Comparison of ENCODE assay signal across 8 mouse cellular contexts in the genomic region with DNA sequence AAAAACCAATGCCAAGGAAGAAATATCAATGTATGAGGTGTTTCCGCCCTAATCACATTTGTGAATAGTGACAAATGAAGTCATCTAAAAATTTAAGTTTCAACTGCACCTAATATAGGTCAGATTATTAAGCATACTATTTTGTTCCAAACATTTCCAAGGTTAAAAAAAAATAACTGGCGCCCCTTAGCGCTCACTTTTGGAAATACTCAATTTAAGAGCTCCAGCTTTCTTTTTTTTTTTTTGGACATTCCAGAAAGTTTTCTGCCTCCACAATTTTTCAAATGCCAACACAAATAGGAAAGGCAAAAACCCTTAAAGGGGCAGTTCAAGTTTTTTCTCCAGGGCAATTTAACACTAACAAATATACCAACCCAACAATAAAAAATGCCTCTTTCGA. TPM values are rescaled to one million over a fixed set of nuclear protein-coding genes. Genes with fewer than 3 reads are reported as not detected.
DNase-seq lines count a peak whose midpoint lies in the region; ATAC-seq and TF ChIP-seq lines count a peak whose summit lies in the region.

No protein-coding gene starts in this region.

- peak overlapping the region; percentile 98 for H3K9ac ChIP-seq in embryonic facial prominence, embryonic 11.5 days (replicated peaks; ENCODE audit: low read length)
- peak overlapping the region; percentile 98 for H3K9ac ChIP-seq in limb, embryonic 14.5 days (ENCODE audit: low read depth, low read length, severe bottlenecking)

- POLR2A ChIA-PET in Patski (lab: Charles Lee): interaction anchor here (1.1 kb wide), 1 partner anchor 30 kb away, joined by 5 read pairs; no protein-coding TSS in a partner anchor

- no peaks in the 10 kb centered on the region for H3K36me3 ChIP-seq in embryonic facial prominence, embryonic 11.5 days (replicated peaks; ENCODE audit: control insufficient read depth, insufficient read depth, low read depth, low read length)
- no peaks in the 10 kb centered on the region; the same call in 1 of the 2 replicates for H3K36me3 ChIP-seq in limb, embryonic 14.5 days (ENCODE audit: control insufficient read depth, insufficient read depth, low read length)
- no peaks in the 10 kb centered on the region for H3K36me3 ChIP-seq in myocyte (ENCODE audit: control insufficient read depth, insufficient read depth)

- H3K27ac ChIP-seq in embryonic facial prominence, embryonic 11.5 days (replicated peaks; ENCODE audit: low read depth, low read length): no peak overlapping the region
- H3K27ac ChIP-seq in limb, embryonic 14.5 days (replicated peaks; ENCODE audit: low read depth, low read length): peak overlapping the region; percentile 99

- peak overlapping the region; percentile 46 for H3K4me2 ChIP-seq in embryonic facial prominence, embryonic 11.5 days (ENCODE audit: low read depth, low read length)
- H3K4me2 ChIP-seq in limb, embryonic 14.5 days (replicated peaks; ENCODE audit: low read depth, low read length, severe bottlenecking): peak overlapping the region; percentile 53
- peak overlapping the region; percentile 86 for H3K4me2 ChIP-seq in myocyte (ENCODE audit: low read depth)

- no peaks in the 10 kb centered on the region for H3K27me3 ChIP-seq in Patski
- no peaks in the 10 kb centered on the region for H3K27me3 ChIP-seq in embryonic facial prominence, embryonic 11.5 days (ENCODE audit: control insufficient read depth, insufficient read depth, low read length)
- H3K27me3 ChIP-seq in limb, embryonic 14.5 days (ENCODE audit: control insufficient read depth, insufficient read depth, low read length): no peaks in the 10 kb centered on the region
- no peaks in the 10 kb centered on the region for H3K27me3 ChIP-seq in myocyte (ENCODE audit: control insufficient read depth, insufficient read depth, insufficient read length)

- no peak for TF ChIP-seq CTCF in Patski (IDR thresholded peaks at IDR 0.05)

- in situ Hi-C loops in Patski (cut with MboI; ENCODE audit: low pct_unique_long_range_greater_than_20kb): loop anchor here (5.0 to 25.0 kb wide), 3 partner anchors 232 to 1155 kb away; no protein-coding TSS in a partner anchor

- intact Hi-C loops in left cerebral cortex, postnatal 14 days (cut with DNase I): loop anchor here (5.0 to 10.0 kb wide), 7 partner anchors 175 to 1660 kb away; no protein-coding TSS in a partner anchor
- intact Hi-C loops in heart, postnatal 36 days (cut with DNase I): loop anchor here (1.0 to 10.0 kb wide), 7 partner anchors 222 to 1150 kb away; no protein-coding TSS in a partner anchor

- TF ChIP-seq POLR2A in limb, embryonic 14.5 days (IDR thresholded peaks at IDR 0.05; ENCODE audit: borderline replicate concordance, extremely low read depth, insufficient read depth, insufficient read length): no peak
- TF ChIP-seq POLR2A in myocyte (IDR thresholded peaks at IDR 0.05; ENCODE audit: insufficient read length, low read depth): no peak

- DNase-seq in left cerebral cortex, postnatal 14 days (ENCODE audit: low spot score in 2 of 2): peak; percentile 73 to 75
- DNase-seq in left cerebral cortex, adult 9 months (ENCODE audit: low spot score in 2 of 2): no peak
- peak; percentile 25 for DNase-seq in Patski (ENCODE audit: low read depth, low spot score)
- peak; percentile 86 for DNase-seq in embryonic facial prominence, embryonic 11.5 days (ENCODE audit: low spot score)
- DNase-seq in heart, postnatal 36 days: peak; percentile 63 to 72
- peak; percentile 86 for DNase-seq in limb, embryonic 14.5 days (ENCODE audit: low spot score)
- DNase-seq in urinary bladder, adult 18-20 months (ENCODE audit: low spot score in 2 of 2): no peak

- no peak overlapping the region for H3ac ChIP-seq in myocyte (ENCODE audit: control insufficient read depth, insufficient read length)

- ATAC-seq in Patski: no peak
- no peak for ATAC-seq in embryonic facial prominence, embryonic 11.5 days (replicated peaks; ENCODE audit: insufficient number of reproducible peaks, low FRiP score, low TSS enrichment, low read depth)
- no peak for ATAC-seq in limb, embryonic 14.5 days (ENCODE audit: low FRiP score, low read depth)

- no peaks in the 10 kb centered on the region for H3K4me1 ChIP-seq in embryonic facial prominence, embryonic 11.5 days (ENCODE audit: control insufficient read depth, insufficient read depth, low read length)
- H3K4me1 ChIP-seq in limb, embryonic 14.5 days (ENCODE audit: control insufficient read depth, insufficient read depth, low read length): peaks cover 21% of the 10 kb centered on the region

- H3K4me3 ChIP-seq in embryonic facial prominence, embryonic 11.5 days (ENCODE audit: low read depth, low read length): peak overlapping the region; percentile 93
- peak overlapping the region; percentile 85 for H3K4me3 ChIP-seq in limb, embryonic 14.5 days (replicated peaks; ENCODE audit: low read length)
- peak overlapping the region; percentile 68 for H3K4me3 ChIP-seq in myocyte

- H3K79me2 ChIP-seq in myocyte (ENCODE audit: control insufficient read depth, insufficient read depth): peaks cover 84% of the 10 kb centered on the region

- 5% methylated on average over 4 of the region's 4 CpGs for WGBS in embryonic facial prominence, embryonic 11.5 days
- WGBS in limb, embryonic 14.5 days: 7% methylated on average over 4 of the region's 4 CpGs

- H3K9me3 ChIP-seq in embryonic facial prominence, embryonic 11.5 days (replicated peaks; ENCODE audit: control insufficient read depth, low read length): no peaks in the 10 kb centered on the region
- H3K9me3 ChIP-seq in limb, embryonic 14.5 days (ENCODE audit: control insufficient read depth, low read length): no peaks in the 10 kb centered on the region

- CTCF ChIA-PET in Patski (lab: Charles Lee): interaction anchor here (0.8 to 1.8 kb wide), 9 partner anchors 8 to 1294 kb away, joined by 3 to 7 read pairs (median 3); no protein-coding TSS in a partner anchor

TF ChIP-seq in myocyte, 11 proteins besides CTCF, POLR2A, EP300 and RAD21:
- TF ChIP-seq TCF3 (IDR thresholded peaks at IDR 0.05; ENCODE audit: insufficient read length, low read depth): no peak
- no peak for TF ChIP-seq USF1 (IDR thresholded peaks at IDR 0.05; ENCODE audit: low read depth)
- no peak for TF ChIP-seq POLR2AphosphoS2 (IDR thresholded peaks at IDR 0.05; ENCODE audit: insufficient read length, low read depth)
- TF ChIP-seq MYOD1 (IDR thresholded peaks at IDR 0.05; ENCODE audit: control insufficient read depth in 1 of 3, insufficient read length in 2 of 3, low read depth in 2 of 3): no peak
- TF ChIP-seq TCF12 (IDR thresholded peaks at IDR 0.05; ENCODE audit: insufficient read depth, poor library complexity, severe bottlenecking): no peak
- TF ChIP-seq REST (IDR thresholded peaks at IDR 0.05; ENCODE audit: insufficient read depth, insufficient read length): no peak
- no peak for TF ChIP-seq CEBPB (IDR thresholded peaks at IDR 0.05; ENCODE audit: insufficient read depth, poor library complexity, severe bottlenecking)
- TF ChIP-seq MAX (IDR thresholded peaks at IDR 0.05; ENCODE audit: low read depth): peak; percentile 33

RNA-seq across cellular contexts. Expression of a gene that starts 2.5 kb away (rescaled TPM):
- total RNA-seq in left cerebral cortex, postnatal 14 days (2021): 100 to 1,000 TPM; 339 to 352 TPM
- polyA plus RNA-seq in Patski (2021): 96.5 TPM
- 39.2 and 47.6 TPM in 2 replicates for polyA plus RNA-seq in embryonic facial prominence, embryonic 11.5 days (2014; fragmentation: Nextera tagmentation; extraction: Ambion mirVana)
- 100 to 1,000 TPM; 419 to 431 TPM for total RNA-seq in heart, postnatal 36 days (2021)
- 164 and 197 TPM in 2 replicates for polyA plus RNA-seq in limb, embryonic 14.5 days (2012; rRNA removed)
- polyA plus RNA-seq in limb, embryonic 14.5 days (2014; fragmentation: Nextera tagmentation; extraction: Ambion mirVana): 47.4 and 52.7 TPM in 2 replicates
- polyA plus RNA-seq in myocyte (2012; fragmentation: generic; extraction: Trizol): 85.6 TPM

Comparison
In these comparisons a context has a peak if more than half of its experiments do, and no peak if none do; other contexts are left out.
1. DNase-seq: peak in left cerebral cortex, postnatal 14 days (2 of 2), Patski (single experiment), embryonic facial prominence, embryonic 11.5 days (single experiment), heart, postnatal 36 days (2 of 2) and limb, embryonic 14.5 days (single experiment); none in left cerebral cortex, adult 9 months (0 of 2) and urinary bladder, adult 18-20 months (0 of 2).
2. Peak in every context shown above with its lines, with median percentiles within 50 percentile points of each other: H3K4me2 ChIP-seq and H3K4me3 ChIP-seq.